Mouse (Mus musculus): ENCODE data around the gene Snai1.
A peak's percentile ranks its signal among the peaks of the same experiment; 100 is the strongest.

- TF ChIP-seq CTCF (IDR thresholded peaks at IDR 0.05; ENCODE audit: control insufficient read depth, insufficient read depth, insufficient read length) = no peak
- TF ChIP-seq MAX (IDR thresholded peaks at IDR 0.05) = peak; percentile 94
- peak; percentile 79 for TF ChIP-seq MYOD1 (IDR thresholded peaks at IDR 0.05; ENCODE audit: control insufficient read depth, insufficient read length, low read depth)
- no peak for TF ChIP-seq USF1 (IDR thresholded peaks at IDR 0.05; ENCODE audit: low read depth)
- peak; percentile 79 for TF ChIP-seq CEBPB (IDR thresholded peaks at IDR 0.05; ENCODE audit: low read depth)
These were observed 36.8 kb downstream of the Snai1 start for GRCm38 (mm10) chr2:167574814-167575213.
